Mouse (Mus musculus): ENCODE data around the gene Galns.

DNA sequence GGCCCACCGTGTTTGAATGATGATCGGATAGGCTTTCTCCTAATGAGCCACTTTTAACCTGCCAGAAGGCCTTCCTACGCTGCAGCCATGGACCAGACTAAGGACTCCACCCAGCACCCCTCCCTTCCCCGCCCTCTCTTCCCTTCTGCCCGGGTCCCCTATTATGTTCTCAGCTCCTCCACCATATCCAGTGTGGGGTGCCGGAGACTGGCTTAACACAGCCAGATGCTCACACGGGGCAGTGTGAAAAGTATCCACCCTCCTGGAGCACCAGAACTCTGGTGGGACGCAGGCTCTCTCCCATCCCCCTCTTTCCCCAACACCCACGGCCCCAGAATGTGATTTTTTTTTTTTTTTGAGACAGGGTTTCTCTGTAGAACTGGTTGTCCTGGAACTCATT lies 37.7 kb downstream of the Galns start:
- TF ChIP-seq CTCF (IDR thresholded peaks at IDR 0.05; ENCODE audit: low read depth): no peak
- TF ChIP-seq EP300 (optimal IDR thresholded peaks at IDR 0.05): no peak
